Mouse (Mus musculus): ENCODE measurements around the gene Gimap8. TPM values are rescaled to one million over a fixed set of nuclear protein-coding genes. Genes with fewer than 3 reads are reported as not detected.
"Not testable (repeated sequence)": the region's sequence is repeated elsewhere in the genome, so short reads cannot be mapped to it uniquely, and the experiment has no call there.

Gene Gimap8
- total and polyA plus RNA-seq, 2 experiments from 2014 or later: 0.49 to 1.3 TPM

- no peaks in the 10 kb centered on the region for H3K27me3 ChIP-seq (ENCODE audit: insufficient read depth, low read length)
- WGBS: 62% methylated on average over 3 of the region's 3 CpGs
- no peak overlapping the region for H3K4me2 ChIP-seq (ENCODE audit: low read depth, low read length)
- ATAC-seq (no peak), DNase-seq (ENCODE audit: low spot score) (no peak)
- no peak overlapping the region for H3K4me3 ChIP-seq (ENCODE audit: low read length)
- no peaks in the 10 kb centered on the region for H3K4me1 ChIP-seq (ENCODE audit: insufficient read depth, low read length)
- no peak overlapping the region for H3K27ac ChIP-seq
- no peak overlapping the region for H3K9ac ChIP-seq (replicated peaks; ENCODE audit: low read length)
- H3K9me3 ChIP-seq (ENCODE audit: low read length): no peaks in the 10 kb centered on the region
- TF ChIP-seq CTCF (IDR thresholded peaks at IDR 0.05; ENCODE audit: low read depth): peak; percentile 35
- peaks cover 8% of the 10 kb centered on the region; the same call in 1 of the 2 replicates for H3K36me3 ChIP-seq (ENCODE audit: insufficient read depth, low read length)
Measured at GRCm38 (mm10) chr6:48610657-48611056, 36.4 kb upstream of the Gimap8 start.

DNA sequence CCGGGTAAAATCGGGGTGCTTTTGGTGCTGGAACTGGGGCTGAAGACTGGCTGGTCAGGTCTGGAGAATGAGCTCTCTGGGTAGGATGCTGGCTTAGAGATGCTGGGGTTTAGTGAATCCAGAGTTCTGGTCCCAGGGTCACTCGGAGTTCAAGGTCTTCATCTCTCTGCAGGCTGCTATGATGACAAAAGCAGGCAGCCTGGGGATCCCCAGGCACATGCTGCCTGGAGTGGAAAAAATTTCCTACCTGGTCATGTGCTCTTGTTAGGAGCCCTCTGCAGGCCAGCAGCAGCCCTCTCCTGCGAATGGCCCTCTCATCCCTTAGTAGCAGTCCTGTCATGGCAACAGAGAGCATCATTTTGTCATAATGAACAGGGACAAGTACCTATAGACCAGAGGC lies 33.6 kb upstream of the Gimap8 start:
- H3K9me3 ChIP-seq (ENCODE audit: low read length): no peaks in the 10 kb centered on the region
- no peak overlapping the region for H3K9ac ChIP-seq (replicated peaks; ENCODE audit: low read length)
- DNase-seq (ENCODE audit: low spot score) (no peak), ATAC-seq (no peak)
- H3K36me3 ChIP-seq (ENCODE audit: insufficient read depth, low read length): peaks cover 8% of the 10 kb centered on the region; the same call in 1 of the 2 replicates
- H3K27ac ChIP-seq: no peak overlapping the region
- no peak for TF ChIP-seq CTCF (IDR thresholded peaks at IDR 0.05; ENCODE audit: low read depth)
- no peak overlapping the region for H3K4me3 ChIP-seq (ENCODE audit: low read length)
- H3K4me1 ChIP-seq (ENCODE audit: insufficient read depth, low read length): no peaks in the 10 kb centered on the region
- no peaks in the 10 kb centered on the region for H3K27me3 ChIP-seq (ENCODE audit: insufficient read depth, low read length)
- WGBS: 88% methylated on average over 4 of the region's 4 CpGs
- H3K4me2 ChIP-seq (ENCODE audit: low read depth, low read length): no peak overlapping the region

DNA sequence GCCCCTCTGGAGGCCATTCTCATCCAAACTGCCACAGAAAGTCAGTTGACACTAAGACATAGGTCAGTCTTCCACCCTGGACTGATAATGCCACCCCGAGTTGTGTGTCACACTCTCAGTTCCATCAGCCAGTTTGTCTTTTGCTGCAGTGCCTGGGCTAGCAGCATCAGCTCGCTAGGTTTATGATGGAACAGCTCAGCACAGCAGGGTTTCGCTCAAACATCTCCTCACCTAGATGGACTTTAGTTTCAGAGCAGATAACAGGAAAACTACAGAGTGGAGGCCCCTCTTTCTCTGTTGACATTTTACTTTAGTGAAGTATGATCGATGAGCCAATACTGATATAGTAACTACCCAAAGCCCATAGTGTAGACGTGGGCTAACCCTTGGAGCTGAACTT lies 32.3 kb upstream of the Gimap8 start:
- 95% methylated on average over 5 of the region's 5 CpGs for WGBS
- ATAC-seq: no peak
- no peak overlapping the region for H3K4me2 ChIP-seq (ENCODE audit: low read depth, low read length)
- TF ChIP-seq CTCF (IDR thresholded peaks at IDR 0.05; ENCODE audit: low read depth): no peak
- no peak overlapping the region for H3K27ac ChIP-seq
- H3K9me3 ChIP-seq (ENCODE audit: low read length): no peaks in the 10 kb centered on the region
- no peaks in the 10 kb centered on the region for H3K4me1 ChIP-seq (ENCODE audit: insufficient read depth, low read length)
- peaks cover 17% of the 10 kb centered on the region for H3K36me3 ChIP-seq (ENCODE audit: insufficient read depth, low read length)
- H3K27me3 ChIP-seq (ENCODE audit: insufficient read depth, low read length): no peaks in the 10 kb centered on the region
- H3K9ac ChIP-seq (replicated peaks; ENCODE audit: low read length): no peak overlapping the region
- DNase-seq (ENCODE audit: low spot score): no peak
- no peak overlapping the region for H3K4me3 ChIP-seq (ENCODE audit: low read length)

GRCm38 (mm10) chr6:48620031-48620430 lies 27.0 kb upstream of the Gimap8 start:
- no peak for ATAC-seq
- 96% methylated on average over 30 of the region's 30 CpGs for WGBS

GRCm38 (mm10) chr6:48622186-48622843 lies 24.7 kb upstream of the Gimap8 start:
- not testable (repeated sequence) for ATAC-seq; H3K9ac ChIP-seq (replicated peaks; ENCODE audit: low read length); DNase-seq (ENCODE audit: low spot score); H3K27ac ChIP-seq; H3K4me3 ChIP-seq (ENCODE audit: low read length); H3K4me2 ChIP-seq (ENCODE audit: low read depth, low read length); H3K4me1 ChIP-seq (ENCODE audit: insufficient read depth, low read length); H3K9me3 ChIP-seq (ENCODE audit: low read length); H3K27me3 ChIP-seq (ENCODE audit: insufficient read depth, low read length)
- peaks cover 21% of the 10 kb centered on the region for H3K36me3 ChIP-seq (ENCODE audit: insufficient read depth, low read length)
- WGBS: 87% methylated on average over 8 of the region's 8 CpGs

More at GRCm38 (mm10) chr6:48620031-48620430, 27.0 kb upstream of the Gimap8 start:
- Histone ChIP-seq H3K4me3 (ENCODE audit: low read length) (no peak overlapping the region), H3K27ac (no peak overlapping the region), H3K9ac (replicated peaks; ENCODE audit: low read length) (no peak overlapping the region), H3K4me1 (ENCODE audit: insufficient read depth, low read length) (no peaks in the 10 kb centered on the region), H3K36me3 (ENCODE audit: insufficient read depth, low read length) (peaks cover 21% of the 10 kb centered on the region), H3K27me3 (ENCODE audit: insufficient read depth, low read length) (no peaks in the 10 kb centered on the region), H3K9me3 (ENCODE audit: low read length) (no peaks in the 10 kb centered on the region), H3K4me2 (ENCODE audit: low read depth, low read length) (no peak overlapping the region)
- TF ChIP-seq CTCF (IDR thresholded peaks at IDR 0.05; ENCODE audit: low read depth): no peak
- DNase-seq (ENCODE audit: low spot score): no peak

- H3K9ac ChIP-seq (replicated peaks; ENCODE audit: low read length): no peak overlapping the region
- peaks cover 21% of the 10 kb centered on the region for H3K36me3 ChIP-seq (ENCODE audit: insufficient read depth, low read length)
- ATAC-seq: no peak
- no peak for DNase-seq (ENCODE audit: low spot score)
- H3K9me3 ChIP-seq (ENCODE audit: low read length): no peaks in the 10 kb centered on the region
- H3K4me2 ChIP-seq (ENCODE audit: low read depth, low read length): no peak overlapping the region
- no peak overlapping the region for H3K4me3 ChIP-seq (ENCODE audit: low read length)
- H3K27ac ChIP-seq: no peak overlapping the region
- WGBS: 38% methylated on average over 1 of the region's 1 CpGs
- no peaks in the 10 kb centered on the region for H3K27me3 ChIP-seq (ENCODE audit: insufficient read depth, low read length)
- TF ChIP-seq CTCF (IDR thresholded peaks at IDR 0.05; ENCODE audit: low read depth): peak; percentile 38; the same call in 1 of the 2 replicates
- peaks cover 8% of the 10 kb centered on the region; the same call in 1 of the 2 replicates for H3K4me1 ChIP-seq (ENCODE audit: insufficient read depth, low read length)
Measured at GRCm38 (mm10) chr6:48623460-48623859, 23.6 kb upstream of the Gimap8 start.

- ATAC-seq (0 out of 2 replicates have a peak, but pooled peaks have one; percentile 2), DNase-seq (ENCODE audit: low spot score) (no peak)
- Histone ChIP-seq H3K4me1 (ENCODE audit: insufficient read depth, low read length) (peaks cover 8% of the 10 kb centered on the region), H3K4me2 (ENCODE audit: low read depth, low read length) (peak within 1 kb of the TSS; percentile 85), H3K9ac (replicated peaks; ENCODE audit: low read length) (peak within 1 kb of the TSS; percentile 56), H3K27me3 (ENCODE audit: insufficient read depth, low read length) (no peaks in the 10 kb centered on the region), H3K27ac (peak within 1 kb of the TSS; percentile 58; the same call in 1 of the 2 replicates), H3K4me3 (ENCODE audit: low read length) (peak within 1 kb of the TSS; percentile 54), H3K36me3 (ENCODE audit: insufficient read depth, low read length) (no peaks in the 10 kb centered on the region), H3K9me3 (ENCODE audit: low read length) (no peaks in the 10 kb centered on the region)
- WGBS: 24% methylated on average over 8 of the region's 8 CpGs
- no peak for TF ChIP-seq CTCF (IDR thresholded peaks at IDR 0.05; ENCODE audit: low read depth)
Measured at GRCm38 (mm10) chr6:48626464-48626863, 20.6 kb upstream of the Gimap8 start, which contains the start of gene AI854703. Gene AI854703, plus strand, starts transcription at chr6:48626764.
